Mouse (Mus musculus): ENCODE results near the gene Dock6.

DNA sequence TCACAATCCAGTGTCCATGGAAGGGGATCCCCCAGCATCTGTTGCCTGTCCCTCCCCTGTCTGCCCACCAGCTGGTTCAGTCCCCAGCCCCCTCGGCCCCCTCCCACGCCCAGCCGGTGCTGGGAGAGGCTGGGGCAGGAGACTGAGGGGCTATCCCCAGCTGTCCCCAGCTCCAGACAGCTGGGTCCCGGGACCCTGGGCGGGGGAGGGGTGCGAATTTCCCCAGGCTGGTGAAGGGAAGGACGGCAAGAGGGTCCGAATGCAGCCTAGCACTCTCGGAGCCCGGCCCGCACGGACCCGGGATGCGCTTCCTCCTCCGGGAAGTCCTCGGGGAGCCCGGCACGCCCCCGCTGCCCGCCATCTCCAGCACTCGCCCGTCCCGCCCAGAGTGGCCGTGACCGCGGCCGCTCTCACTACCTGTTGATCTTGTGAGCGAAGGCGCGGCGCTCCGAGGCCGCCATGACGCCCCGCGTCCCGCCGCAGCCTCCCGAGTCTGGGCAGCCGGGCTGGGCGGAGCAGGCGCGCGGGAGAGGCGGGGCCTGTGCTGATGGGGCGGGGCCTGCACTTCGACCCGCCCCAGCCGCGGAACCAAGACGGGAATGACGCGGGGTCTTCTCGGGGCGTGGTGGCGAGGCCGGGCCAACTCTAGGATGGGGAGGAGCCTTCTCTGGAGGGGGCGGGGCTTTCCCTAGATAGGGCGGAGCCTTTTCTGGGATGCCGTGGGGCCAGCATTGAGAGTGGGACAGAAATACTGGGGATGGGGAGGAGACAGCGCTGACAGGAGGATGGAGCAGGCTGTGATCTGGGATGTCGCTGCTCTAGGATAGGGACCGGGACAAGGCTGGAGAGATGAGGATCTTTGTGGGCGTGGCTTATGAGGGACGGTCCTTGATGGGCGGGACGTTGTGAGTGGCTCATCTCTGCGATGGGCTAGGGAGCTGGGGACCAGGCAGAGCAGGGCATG is at the start of gene Dock6:
- no peak for TF ChIP-seq ZKSCAN1 (IDR thresholded peaks at IDR 0.05; ENCODE audit: borderline replicate concordance, low read depth, low read length)
- TF ChIP-seq MAZ (IDR thresholded peaks at IDR 0.05; ENCODE audit: low read depth, low read length), result no peak
- TF ChIP-seq CHD2 (IDR thresholded peaks at IDR 0.05; ENCODE audit: low read length), result no peak
- no peak; the same call in 1 of the 2 replicates for TF ChIP-seq ELF1 (IDR thresholded peaks at IDR 0.05; ENCODE audit: low read depth, low read length)
- TF ChIP-seq GABPA (IDR thresholded peaks at IDR 0.05; ENCODE audit: insufficient replicate concordance, low read depth, low read length), result no peak
